Mouse (Mus musculus): ENCODE data around the gene Rcl1.

GRCm38 (mm10) chr19:29155552-29155951 is 54.4 kb downstream of the Rcl1 start:
- no peak for TF ChIP-seq CTCF (IDR thresholded peaks at IDR 0.05; ENCODE audit: borderline replicate concordance, control insufficient read depth, extremely low read depth, insufficient read depth, low read length, poor library complexity)
- TF ChIP-seq POLR2A (IDR thresholded peaks at IDR 0.05; ENCODE audit: control insufficient read depth, extremely low read depth, insufficient read depth, low read length, poor library complexity): no peak

All from thymus, adult 2 months (tissue).